Mouse (Mus musculus) hindbrain, embryonic 13.5 days (tissue): ENCODE data around the gene Midn. TPM values are rescaled to one million over a fixed set of nuclear protein-coding genes. Genes with fewer than 3 reads are reported as not detected.

Experiments used
- ATAC-seq: fragments of 200-750 bp; cut with Nextera tagmentation; 2 replicates; pipeline ENCODE4 v1.8.0; 2017; ENCODE audit warnings: moderate TSS enrichment; ENCODE audit not compliant: low FRiP score
- H3K27ac ChIP-seq: fragments of 300-500 bp; sonication (generic); 2 replicates; pipeline ENCODE4 v1.5.1; 2015; ENCODE audit warnings: inconsistent platforms, mild to moderate bottlenecking, moderate library complexity
- H3K27me3 ChIP-seq: fragments of 300-500 bp; sonication (generic); 2 replicates; pipeline ENCODE4 v1.6.1; 2015; ENCODE audit warnings: mild to moderate bottlenecking, inconsistent platforms
- H3K36me3 ChIP-seq: fragments of 300-500 bp; sonication (generic); 2 replicates; pipeline ENCODE4 v1.6.1; 2015; ENCODE audit warnings: mild to moderate bottlenecking, inconsistent platforms
- H3K4me1 ChIP-seq: fragments of 300-500 bp; sonication (generic); replicated peaks from 2 replicates; pipeline ENCODE4 v1.6.1; 2015; ENCODE audit warnings: inconsistent platforms
- H3K4me2 ChIP-seq: fragments of 300-500 bp; sonication (generic); 2 replicates; pipeline ENCODE4 v1.6.1; 2015; ENCODE audit warnings: inconsistent platforms, mild to moderate bottlenecking, moderate library complexity
- H3K4me3 ChIP-seq: fragments of 300-500 bp; sonication (generic); 2 replicates; pipeline ENCODE4 v1.5.1; 2015; ENCODE audit warnings: mild to moderate bottlenecking, inconsistent platforms
- H3K9ac ChIP-seq: fragments of 300-500 bp; sonication (generic); 2 replicates; pipeline ENCODE4 v1.6.1; 2015; ENCODE audit warnings: mild to moderate bottlenecking, inconsistent platforms
- H3K9me3 ChIP-seq: fragments of 300-500 bp; sonication (generic); 2 replicates; pipeline ENCODE4 v1.6.1; 2016; ENCODE audit warnings: inconsistent platforms
- WGBS: fragments of 180-500 bp; shearing (Covaris S2); methylation state at CpG from one replicate; pipeline ENCODE4 v1.1.7; 2015; 5-methylcytosine and 5-hydroxymethylcytosine counted together
- polyA plus RNA-seq: library from polyadenylated mRNA; unstranded; fragments of >200 nt; fragmentation: Nextera tagmentation; extraction: Ambion mirVana; gene quantifications from 2 replicates; pipeline ENCODE4 v1.2.1, GENCODE M21; 2015

Gene Midn
- polyA plus RNA-seq, 1 experiment from 2014 or later, result 32.4 TPM

DNA sequence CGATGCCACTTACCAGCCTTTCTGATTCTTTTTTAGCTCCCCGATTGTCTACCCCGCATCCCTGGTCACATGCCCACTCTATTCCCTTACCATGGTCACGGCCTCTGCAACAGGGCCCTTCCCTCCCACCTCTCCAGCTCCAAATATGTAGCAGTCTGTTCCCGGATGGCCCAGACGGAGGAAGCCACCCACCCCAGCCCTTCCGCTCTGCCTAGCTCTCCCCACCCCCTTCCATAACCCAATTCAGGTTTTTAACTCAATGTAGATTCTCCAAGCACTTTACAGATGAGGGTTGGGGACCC lies 8.6 kb downstream of the Midn start:
- 63% methylated on average over 7 of the region's 7 CpGs for WGBS
- peaks cover 96% of the 10 kb centered on the region for H3K4me1 ChIP-seq
- H3K4me2 ChIP-seq, result 0 out of 2 replicates have a peak overlapping the region, but pooled peaks have one; percentile 1
- 0 out of 2 replicates have a peak overlapping the region, but pooled peaks have one; percentile 3 for H3K4me3 ChIP-seq
- peak overlapping the region; percentile 5; the same call in 1 of the 2 replicates for H3K9ac ChIP-seq
- no peaks in the 10 kb centered on the region for H3K9me3 ChIP-seq
- peaks cover 60% of the 10 kb centered on the region for H3K36me3 ChIP-seq
- H3K27ac ChIP-seq, result peak overlapping the region; percentile 94
- H3K27me3 ChIP-seq, result no peaks in the 10 kb centered on the region
- no peak for ATAC-seq

DNA sequence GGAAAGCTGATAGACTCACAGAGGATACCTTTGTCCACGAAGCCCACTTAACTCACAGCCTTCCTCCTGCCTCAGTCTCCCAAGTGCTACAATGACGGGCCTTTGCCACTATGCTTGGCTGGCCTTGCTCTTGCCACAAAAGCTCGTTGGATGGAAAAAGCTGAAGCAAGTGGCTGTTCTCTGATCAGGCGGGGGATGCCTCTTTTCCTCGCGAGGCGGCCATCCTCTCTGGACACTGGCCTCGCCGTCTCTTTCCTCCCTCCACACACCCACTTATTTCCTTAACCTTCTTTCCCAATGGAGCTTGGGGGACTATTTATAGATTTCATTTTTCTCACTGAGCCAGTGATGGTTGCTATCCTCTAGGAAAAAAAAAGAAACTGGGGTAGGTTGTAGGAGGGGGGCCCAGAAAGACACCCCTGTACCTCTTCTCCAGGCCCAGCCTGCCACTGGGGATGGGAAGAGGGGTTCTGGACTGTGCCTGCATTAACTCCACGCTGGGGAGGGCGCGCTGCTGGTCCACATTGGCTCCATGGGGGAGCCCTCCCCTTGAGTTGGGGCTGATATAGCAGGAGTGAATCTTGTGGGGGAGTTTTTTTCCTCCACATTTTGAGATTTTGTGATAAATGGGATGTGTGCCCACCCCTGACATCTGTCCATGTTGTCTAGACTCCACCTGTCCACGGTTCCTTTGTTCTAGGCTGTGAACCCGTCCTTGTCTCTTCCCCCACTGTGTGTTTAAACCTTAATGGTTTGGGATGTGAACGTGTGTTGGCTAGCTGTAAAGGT lies 9.3 kb downstream of the Midn start:
- H3K4me3 ChIP-seq, result 0 out of 2 replicates have a peak overlapping the region, but pooled peaks have one; percentile 3
- WGBS, result 49% methylated on average over 15 of the region's 15 CpGs
- no peaks in the 10 kb centered on the region for H3K9me3 ChIP-seq
- peak overlapping the region; percentile 59 for H3K9ac ChIP-seq
- peaks cover 92% of the 10 kb centered on the region for H3K4me1 ChIP-seq
- peak overlapping the region; percentile 94 for H3K27ac ChIP-seq
- no peak overlapping the region for H3K4me2 ChIP-seq
- ATAC-seq, result no peak
- H3K36me3 ChIP-seq, result peaks cover 54% of the 10 kb centered on the region
- no peaks in the 10 kb centered on the region for H3K27me3 ChIP-seq

DNA sequence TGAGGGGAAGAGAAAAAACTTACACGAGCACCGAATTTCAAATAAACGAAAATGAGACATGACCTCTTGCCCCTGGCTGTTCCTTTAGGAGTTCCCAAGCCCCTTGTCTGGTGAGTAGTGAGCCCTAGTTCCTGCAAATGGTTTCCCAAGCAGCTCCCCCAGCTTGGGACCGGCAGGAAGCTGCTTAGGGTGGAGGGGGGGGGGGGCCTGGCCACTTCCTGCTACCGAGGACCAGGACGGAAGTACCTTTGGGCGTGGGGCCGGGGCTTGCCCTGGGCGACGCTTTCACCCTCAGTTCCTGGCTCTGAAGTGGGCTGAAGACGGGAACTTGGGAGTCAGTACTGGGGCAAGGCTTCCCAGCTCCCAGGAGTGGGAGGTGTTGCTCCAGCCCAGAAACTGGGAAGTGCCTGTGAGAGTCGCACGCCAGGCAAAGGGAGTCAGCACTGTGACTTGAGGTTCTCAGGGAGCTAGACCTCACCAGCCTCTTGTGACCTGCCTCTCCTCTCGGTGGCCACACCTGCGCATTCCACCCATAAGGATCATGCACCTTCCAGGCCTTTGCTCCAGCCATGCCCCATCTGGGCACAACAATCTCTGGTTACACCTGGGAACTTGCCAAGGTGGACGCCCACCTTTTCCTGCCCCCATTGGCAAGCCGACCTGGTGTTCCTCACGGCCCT lies 10.4 kb downstream of the Midn start:
- no peak overlapping the region for H3K4me3 ChIP-seq
- H3K4me2 ChIP-seq, result peak overlapping the region; percentile 70
- H3K36me3 ChIP-seq, result peaks cover 43% of the 10 kb centered on the region
- H3K27me3 ChIP-seq, result 0 out of 2 replicates have a peak, but pooled peaks cover 5% of the 10 kb centered on the region
- peaks cover 80% of the 10 kb centered on the region for H3K4me1 ChIP-seq
- ATAC-seq, result no peak
- no peaks in the 10 kb centered on the region for H3K9me3 ChIP-seq
- 15% methylated on average over 18 of the region's 18 CpGs for WGBS
- peak overlapping the region; percentile 68 for H3K9ac ChIP-seq
- H3K27ac ChIP-seq, result peak overlapping the region; percentile 94

DNA sequence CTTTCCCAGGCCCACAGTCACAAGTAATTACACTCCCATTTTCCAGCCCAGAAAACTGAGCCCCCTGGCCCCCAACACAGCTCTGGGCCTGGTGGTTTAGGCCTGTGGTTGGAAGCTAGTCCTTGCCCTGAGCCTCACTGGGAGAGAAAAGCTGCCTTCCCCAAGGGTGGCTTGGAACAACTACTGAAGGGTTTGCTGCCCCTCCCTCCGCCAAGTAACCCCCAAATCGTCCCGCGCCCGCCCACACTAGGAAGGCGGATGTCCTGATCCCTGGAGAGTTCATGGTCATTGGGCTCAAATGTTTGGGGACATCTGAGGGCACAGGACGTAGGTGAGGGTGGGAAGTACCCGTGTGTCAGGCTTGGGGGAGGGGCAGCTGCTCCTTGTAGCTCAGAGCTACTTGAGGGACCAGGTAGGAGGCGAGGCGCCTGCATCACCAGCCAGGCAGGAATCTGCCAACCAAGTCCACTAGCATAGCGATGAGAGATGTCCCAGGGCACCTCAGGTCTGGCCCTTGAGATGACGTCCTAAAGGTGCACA lies 11.0 kb downstream of the Midn start:
- ATAC-seq, result peak; percentile 2; the same call in 1 of the 2 replicates

DNA sequence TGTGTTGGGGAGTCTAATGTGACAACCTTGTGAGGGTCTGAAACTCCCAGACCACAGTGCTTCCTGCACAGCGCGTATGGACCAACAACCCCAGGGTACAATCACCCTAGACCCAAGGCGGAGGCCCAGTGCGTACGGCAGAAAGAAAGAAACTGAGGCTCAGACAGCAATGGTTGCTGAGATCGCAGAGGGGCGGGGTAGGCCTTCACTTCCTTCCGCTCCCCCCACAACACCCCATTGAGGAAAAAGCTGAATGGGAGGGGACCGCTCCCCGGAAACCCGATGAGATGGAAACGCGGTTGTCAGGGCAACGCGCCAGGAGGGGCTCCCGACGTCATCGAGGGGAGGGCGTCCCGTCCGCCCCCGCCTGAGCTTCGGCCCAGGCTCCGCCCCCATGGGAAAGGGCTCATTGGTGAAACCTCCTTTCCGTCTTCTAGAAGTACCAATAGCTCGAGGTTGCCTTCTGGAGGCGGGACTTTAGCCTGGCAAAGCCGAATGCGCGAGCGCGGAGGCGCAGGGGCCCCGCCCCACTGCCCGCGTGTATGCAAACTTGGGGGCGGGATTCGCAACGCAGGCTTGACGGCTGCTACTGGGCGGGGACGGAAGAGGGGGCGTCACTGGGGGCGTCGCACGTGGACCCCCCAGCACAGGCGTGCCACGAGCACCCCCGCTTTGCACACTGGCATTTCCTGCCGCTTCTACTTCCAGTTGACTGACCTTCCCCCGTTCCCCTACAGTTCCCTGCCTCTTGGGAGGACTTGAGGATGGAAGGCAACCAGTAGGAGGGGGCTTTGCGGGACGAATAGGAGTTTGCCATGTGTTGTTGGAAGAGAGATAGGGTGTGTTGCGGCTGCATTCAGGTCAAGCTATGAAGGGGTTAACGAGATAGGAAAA lies 11.7 kb downstream of the Midn start:
- Histone ChIP-seq H3K9ac (peak overlapping the region; percentile 68), H3K27me3 (0 out of 2 replicates have a peak, but pooled peaks cover 5% of the 10 kb centered on the region), H3K4me2 (peak overlapping the region; percentile 70), H3K27ac (peak overlapping the region; percentile 94), H3K9me3 (no peaks in the 10 kb centered on the region), H3K36me3 (peaks cover 29% of the 10 kb centered on the region), H3K4me3 (peak overlapping the region; percentile 42), H3K4me1 (peaks cover 79% of the 10 kb centered on the region)
- under 1% methylated on average over 55 of the region's 55 CpGs for WGBS
- ATAC-seq, result peak; percentile 87

More for the DNA sequence above, 11.0 kb downstream of the Midn start:
- WGBS, result 8% methylated on average over 12 of the region's 12 CpGs
- peak overlapping the region; percentile 94 for H3K27ac ChIP-seq
- H3K36me3 ChIP-seq, result peaks cover 36% of the 10 kb centered on the region
- H3K27me3 ChIP-seq, result 0 out of 2 replicates have a peak, but pooled peaks cover 5% of the 10 kb centered on the region
- H3K9ac ChIP-seq, result peak overlapping the region; percentile 68
- no peaks in the 10 kb centered on the region for H3K9me3 ChIP-seq
- peak overlapping the region; percentile 42 for H3K4me3 ChIP-seq
- H3K4me2 ChIP-seq, result peak overlapping the region; percentile 70
- peaks cover 79% of the 10 kb centered on the region for H3K4me1 ChIP-seq

DNA sequence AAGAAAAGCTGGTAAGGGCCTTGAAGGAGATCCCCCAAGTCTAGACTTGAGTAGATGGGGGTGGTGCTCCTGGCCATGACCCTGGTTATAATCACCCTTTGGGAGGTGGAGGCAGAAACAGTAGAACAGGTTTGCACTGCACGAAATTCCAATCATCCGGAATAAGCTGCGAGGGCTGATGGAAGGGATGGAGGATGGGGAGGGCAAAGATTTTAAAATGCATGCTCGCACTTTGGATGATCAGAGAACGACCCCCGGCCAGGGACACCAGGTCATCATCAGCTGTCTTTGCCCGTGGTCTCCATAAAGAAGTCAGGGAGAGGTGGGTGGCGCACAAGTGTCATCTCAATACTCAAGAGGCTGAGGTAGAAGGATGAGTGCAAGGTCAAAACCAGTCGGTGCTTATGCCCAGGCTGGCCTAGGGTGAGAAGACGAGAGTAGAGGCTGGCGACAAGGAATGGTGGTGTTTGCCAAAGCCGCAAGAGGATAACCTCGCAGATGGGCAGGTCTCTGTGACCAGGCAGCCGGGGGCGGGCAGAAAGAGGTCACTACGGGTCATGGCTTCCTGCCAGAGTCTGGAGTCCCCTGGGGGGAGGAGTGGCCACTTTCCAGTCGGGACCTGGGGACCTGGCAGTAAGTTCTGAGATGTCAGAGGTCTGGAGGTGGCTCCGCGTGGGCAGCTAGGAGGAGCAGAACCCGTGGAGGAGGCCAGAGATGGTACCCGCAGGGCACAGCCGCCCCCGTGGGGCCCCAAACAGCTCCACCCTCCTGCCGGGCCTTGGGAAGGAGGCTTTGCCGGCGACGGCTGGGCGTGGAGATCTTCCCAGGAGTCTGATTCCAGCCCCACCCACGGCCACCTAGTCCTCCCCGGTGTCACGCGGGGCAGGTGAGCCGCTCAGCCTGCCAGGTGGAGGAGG lies 12.6 kb downstream of the Midn start:
- Histone ChIP-seq H3K9me3 (no peaks in the 10 kb centered on the region), H3K4me1 (peaks cover 77% of the 10 kb centered on the region), H3K27me3 (0 out of 2 replicates have a peak, but pooled peaks cover 5% of the 10 kb centered on the region), H3K9ac (peak overlapping the region; percentile 61), H3K27ac (peak overlapping the region; percentile 94), H3K4me2 (peak overlapping the region; percentile 70), H3K4me3 (peak overlapping the region; percentile 42), H3K36me3 (peaks cover 20% of the 10 kb centered on the region)
- 2% methylated on average over 32 of the region's 33 CpGs for WGBS
- ATAC-seq, result no peak

DNA sequence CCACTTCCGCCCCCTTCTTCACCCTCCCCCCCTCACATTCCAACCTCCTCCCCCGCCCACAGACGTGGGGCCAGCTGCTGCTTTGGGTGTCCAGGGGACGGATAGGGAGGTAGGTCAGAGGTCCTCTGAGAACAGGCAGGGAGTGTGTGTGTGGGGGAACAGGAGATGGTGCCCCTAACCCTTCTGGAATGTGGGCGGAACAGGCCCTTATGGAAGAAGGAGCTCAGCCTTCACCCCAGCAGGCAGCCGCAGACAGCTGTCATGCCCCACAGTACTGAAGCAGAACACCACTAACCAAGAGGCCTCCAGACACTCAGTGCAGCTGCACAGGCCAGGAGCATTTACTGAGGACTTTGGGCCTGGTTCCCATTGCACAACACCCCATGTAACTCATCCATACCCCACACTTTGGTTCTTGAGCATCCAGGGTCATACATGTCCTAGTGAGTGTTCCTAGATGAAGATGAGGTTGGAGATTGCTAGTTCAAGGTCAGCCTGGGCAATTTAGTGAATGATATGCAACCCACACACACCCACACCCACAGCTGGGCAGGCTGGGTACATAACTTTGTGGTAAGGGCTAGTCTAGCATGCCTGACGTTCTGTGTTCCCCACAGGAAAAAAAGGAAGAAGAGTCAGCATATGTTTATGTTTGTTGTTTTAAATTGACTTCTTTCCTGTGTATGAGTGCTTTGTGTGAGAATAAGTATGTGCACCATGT lies 13.6 kb downstream of the Midn start:
- H3K27me3 ChIP-seq, result 0 out of 2 replicates have a peak, but pooled peaks cover 5% of the 10 kb centered on the region
- H3K27ac ChIP-seq, result peak overlapping the region; percentile 94
- H3K4me3 ChIP-seq, result no peak overlapping the region
- peak overlapping the region; percentile 70 for H3K4me2 ChIP-seq
- 17% methylated on average over 6 of the region's 7 CpGs for WGBS
- peaks cover 10% of the 10 kb centered on the region for H3K36me3 ChIP-seq
- H3K4me1 ChIP-seq, result peaks cover 76% of the 10 kb centered on the region
- no peak for ATAC-seq
- H3K9me3 ChIP-seq, result no peaks in the 10 kb centered on the region
- no peak overlapping the region; the same call in 1 of the 2 replicates for H3K9ac ChIP-seq

DNA sequence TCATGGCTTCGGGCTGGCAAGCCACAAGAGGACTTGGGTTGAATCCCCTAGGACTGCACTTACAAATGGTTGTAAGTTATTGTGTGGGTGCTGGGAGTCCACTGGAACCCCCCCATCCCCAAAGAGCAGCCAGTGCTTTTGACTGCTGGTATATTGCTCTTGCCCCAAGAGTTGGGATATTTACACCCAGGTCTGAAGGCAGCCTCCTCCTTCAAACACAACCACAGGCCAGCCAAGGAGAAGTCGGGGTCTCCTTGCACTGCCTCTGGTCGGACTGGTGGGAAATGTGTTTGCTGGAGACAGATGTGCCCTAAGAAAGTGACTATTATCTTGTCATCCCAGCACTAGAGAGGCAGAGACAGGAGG lies 14.2 kb downstream of the Midn start:
- Histone ChIP-seq H3K27me3 (0 out of 2 replicates have a peak, but pooled peaks cover 5% of the 10 kb centered on the region), H3K9me3 (no peaks in the 10 kb centered on the region), H3K4me1 (peaks cover 76% of the 10 kb centered on the region), H3K4me2 (no peak overlapping the region), H3K36me3 (peaks cover 5% of the 10 kb centered on the region), H3K9ac (peak overlapping the region; percentile 29; the same call in 1 of the 2 replicates), H3K27ac (0 out of 2 replicates have a peak overlapping the region, but pooled peaks have one; percentile 94), H3K4me3 (no peak overlapping the region)
- ATAC-seq, result no peak
- WGBS, result 77% methylated on average over 3 of the region's 3 CpGs

DNA sequence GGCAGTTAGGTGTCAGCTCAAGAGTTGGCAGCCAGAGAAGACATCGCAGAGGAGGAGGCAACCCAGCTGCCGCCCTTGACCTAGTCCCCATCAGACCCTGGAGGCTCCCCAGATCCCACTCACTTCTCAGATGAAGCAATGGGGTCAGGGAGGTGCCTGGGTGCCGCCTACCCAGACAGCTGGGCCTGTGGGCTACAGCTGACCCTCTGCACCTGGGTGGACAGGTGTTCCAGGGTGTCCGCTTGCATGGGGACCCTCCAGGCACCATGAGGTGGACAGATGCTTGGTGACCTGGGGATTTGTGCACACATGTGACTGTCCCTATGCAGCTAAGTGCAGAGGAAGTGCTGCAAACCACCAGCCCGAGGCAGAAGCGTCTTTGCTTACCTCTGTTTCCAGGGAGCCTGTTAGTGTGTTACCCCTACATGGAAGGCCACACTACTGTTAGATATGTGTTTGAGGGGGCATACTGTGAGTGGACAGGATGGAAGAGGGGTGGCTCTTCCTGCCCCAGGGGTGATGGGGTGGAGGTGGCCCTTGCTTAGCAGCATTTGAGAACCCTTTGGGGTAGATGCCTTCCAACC lies 14.7 kb downstream of the Midn start:
- Histone ChIP-seq H3K4me1 (peaks cover 71% of the 10 kb centered on the region), H3K27me3 (0 out of 2 replicates have a peak, but pooled peaks cover 5% of the 10 kb centered on the region), H3K4me3 (no peak overlapping the region), H3K36me3 (no peaks in the 10 kb centered on the region), H3K4me2 (no peak overlapping the region), H3K27ac (no peak overlapping the region), H3K9me3 (no peaks in the 10 kb centered on the region), H3K9ac (peak overlapping the region; percentile 29; the same call in 1 of the 2 replicates)
- no peak for ATAC-seq
- 77% methylated on average over 6 of the region's 6 CpGs for WGBS

DNA sequence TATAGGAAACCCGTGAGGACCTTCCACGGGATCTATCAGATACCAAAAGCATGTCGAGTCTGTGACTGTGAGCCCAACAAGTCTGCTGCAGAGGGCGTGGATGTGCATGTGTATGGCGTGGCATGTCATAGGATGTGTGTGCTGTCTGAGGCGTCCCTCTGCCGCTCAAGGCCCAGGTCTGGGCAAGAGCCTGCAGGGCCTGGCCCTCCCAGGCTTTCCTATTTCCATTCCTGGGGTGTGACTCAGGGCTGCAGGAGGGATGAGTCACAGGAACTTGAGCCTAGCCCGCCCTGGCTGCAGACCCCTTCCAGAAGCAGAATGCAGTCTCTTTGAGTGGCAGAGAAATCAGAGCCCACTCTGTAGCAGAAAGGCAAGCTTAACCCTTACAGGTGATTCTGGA lies 15.6 kb downstream of the Midn start:
- no peak for ATAC-seq
- 75% methylated on average over 8 of the region's 8 CpGs for WGBS
- Histone ChIP-seq H3K27me3 (0 out of 2 replicates have a peak, but pooled peaks cover 5% of the 10 kb centered on the region), H3K9me3 (no peaks in the 10 kb centered on the region), H3K9ac (peak overlapping the region; percentile 75), H3K4me2 (peak overlapping the region; percentile 75), H3K36me3 (no peaks in the 10 kb centered on the region), H3K27ac (no peak overlapping the region), H3K4me1 (peaks cover 66% of the 10 kb centered on the region), H3K4me3 (no peak overlapping the region)
